Mouse (Mus musculus): ENCODE measurements at regions not wholly inside any gene's neighbourhood (a gene's known extent, or its start where the extent isn't known, plus 50 kb on each side); places are given as distances from the start of the nearest gene placed in this dataset.

- no peak overlapping the region for H3K4me3 ChIP-seq (ENCODE audit: insufficient read depth, low read length)
- H3K4me1 ChIP-seq (ENCODE audit: control insufficient read depth, insufficient read depth, low read length), result no peaks in the 10 kb centered on the region
- no peak for TF ChIP-seq CTCF (IDR thresholded peaks at IDR 0.05; ENCODE audit: borderline replicate concordance, insufficient read depth, low read length)
- TF ChIP-seq POLR2A (IDR thresholded peaks at IDR 0.05; ENCODE audit: low read depth, low read length), result no peak
- no peak overlapping the region for H3K27ac ChIP-seq (ENCODE audit: insufficient read depth, low read length)
Measured at GRCm38 (mm10) chr10:6011541-6011940, 89.3 kb upstream of the Rgs17 start.

- Histone ChIP-seq H3K4me3 (ENCODE audit: insufficient read depth, low read length) (no peak overlapping the region), H3K4me1 (ENCODE audit: control insufficient read depth, insufficient read depth, low read length) (no peaks in the 10 kb centered on the region), H3K27ac (ENCODE audit: insufficient read depth, low read length) (no peak overlapping the region)
- no peak for TF ChIP-seq CTCF (IDR thresholded peaks at IDR 0.05; ENCODE audit: borderline replicate concordance, insufficient read depth, low read length)
- TF ChIP-seq POLR2A (IDR thresholded peaks at IDR 0.05; ENCODE audit: low read depth, low read length), result no peak
Measured at GRCm38 (mm10) chr10:6011029-6011428, 88.8 kb upstream of the Rgs17 start.

GRCm38 (mm10) chr10:6007238-6007972 is 85.2 kb upstream of the Rgs17 start:
- no peak overlapping the region for H3K27ac ChIP-seq (ENCODE audit: insufficient read depth, low read length)
- H3K4me3 ChIP-seq (ENCODE audit: insufficient read depth, low read length), result no peak overlapping the region
- H3K4me1 ChIP-seq (ENCODE audit: control insufficient read depth, insufficient read depth, low read length), result no peaks in the 10 kb centered on the region
- TF ChIP-seq POLR2A (IDR thresholded peaks at IDR 0.05; ENCODE audit: low read depth, low read length), result no peak
- no peak for TF ChIP-seq CTCF (IDR thresholded peaks at IDR 0.05; ENCODE audit: borderline replicate concordance, insufficient read depth, low read length)

DNA sequence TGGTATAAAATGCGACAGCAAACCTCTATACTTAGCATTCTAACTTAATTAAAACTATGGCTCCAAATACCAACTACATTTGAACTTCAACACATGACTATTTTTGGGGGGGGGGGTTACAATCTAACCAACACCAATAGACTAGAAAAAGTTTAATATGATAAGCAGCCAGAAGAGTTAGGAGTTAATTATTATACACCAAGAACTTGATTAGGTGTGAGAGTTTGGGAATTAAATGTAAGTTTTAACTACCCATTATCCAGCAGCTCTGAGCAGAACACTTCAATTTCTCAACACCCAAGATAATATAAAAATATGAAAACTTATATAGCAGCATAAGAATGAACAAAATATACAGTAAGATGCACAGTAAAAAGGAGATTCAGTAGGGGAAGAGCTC is 59.2 kb upstream of the Rgs17 start:
- no peak overlapping the region for H3K27ac ChIP-seq (ENCODE audit: insufficient read depth, low read length)
- H3K4me3 ChIP-seq (ENCODE audit: insufficient read depth, low read length), result no peak overlapping the region
- TF ChIP-seq CTCF (IDR thresholded peaks at IDR 0.05; ENCODE audit: borderline replicate concordance, insufficient read depth, low read length) (no peak), POLR2A (IDR thresholded peaks at IDR 0.05; ENCODE audit: low read depth, low read length) (no peak)
- no peaks in the 10 kb centered on the region; the same call in 1 of the 2 replicates for H3K4me1 ChIP-seq (ENCODE audit: control insufficient read depth, insufficient read depth, low read length)

GRCm38 (mm10) chr10:5978534-5978933 is 56.3 kb upstream of the Rgs17 start:
- Histone ChIP-seq H3K4me1 (ENCODE audit: control insufficient read depth, insufficient read depth, low read length) (no peaks in the 10 kb centered on the region; the same call in 1 of the 2 replicates), H3K27ac (ENCODE audit: insufficient read depth, low read length) (no peak overlapping the region), H3K4me3 (ENCODE audit: insufficient read depth, low read length) (no peak overlapping the region)
- TF ChIP-seq POLR2A (IDR thresholded peaks at IDR 0.05; ENCODE audit: low read depth, low read length), result no peak
- no peak for TF ChIP-seq CTCF (IDR thresholded peaks at IDR 0.05; ENCODE audit: borderline replicate concordance, insufficient read depth, low read length)
